Mouse (Mus musculus) midbrain, embryonic 11.5 days (tissue): ENCODE measurements at regions not wholly inside any gene's neighbourhood (a gene's known extent, or its start where the extent isn't known, plus 50 kb on each side); places are given as distances from the start of the nearest gene placed in this dataset.

Source experiments
- ATAC-seq: fragments of 200-750 bp; cut with Nextera tagmentation; 2 replicates; pipeline ENCODE4 v1.8.0; 2017; ENCODE audit warnings: moderate TSS enrichment, moderate library complexity; ENCODE audit not compliant: low FRiP score
- DNase-seq: peaks from one replicate; pipeline ENCODE4 v3.0.0; 2015; ENCODE audit warnings: low spot score; ENCODE audit errors: missing footprints
- H3K27ac ChIP-seq: fragments of 300-500 bp; sonication (generic); 2 replicates; pipeline ENCODE4 v1.5.1; 2014; ENCODE audit warnings: low read depth, low read length
- H3K27me3 ChIP-seq: fragments of 300-500 bp; sonication (generic); 2 replicates; pipeline ENCODE4 v1.6.1; 2014; ENCODE audit warnings: mild to moderate bottlenecking, low read length, moderate library complexity, mixed read lengths; ENCODE audit not compliant: control insufficient read depth, insufficient read depth
- H3K36me3 ChIP-seq: fragments of 300-500 bp; sonication (generic); 2 replicates; pipeline ENCODE4 v1.6.1; 2014; ENCODE audit warnings: mild to moderate bottlenecking, low read length, moderate library complexity, mixed read lengths; ENCODE audit not compliant: control insufficient read depth, insufficient read depth
- H3K4me1 ChIP-seq: fragments of 300-500 bp; sonication (generic); 2 replicates; pipeline ENCODE4 v1.6.1; 2014; ENCODE audit warnings: low read length; ENCODE audit not compliant: control insufficient read depth, insufficient read depth
- H3K4me2 ChIP-seq: fragments of 300-500 bp; sonication (generic); 2 replicates; pipeline ENCODE4 v1.6.1; 2014; ENCODE audit warnings: mild to moderate bottlenecking, moderate library complexity
- H3K4me3 ChIP-seq: fragments of 300-500 bp; sonication (generic); 2 replicates; pipeline ENCODE4 v1.5.1; 2014; ENCODE audit warnings: low read depth, low read length
- H3K9ac ChIP-seq: fragments of 300-500 bp; sonication (generic); 2 replicates; pipeline ENCODE4 v1.6.1; 2014; ENCODE audit warnings: low read length
- H3K9me3 ChIP-seq: fragments of 300-500 bp; sonication (generic); 2 replicates; pipeline ENCODE4 v1.6.1; 2016; ENCODE audit warnings: low read length; ENCODE audit not compliant: control insufficient read depth
- WGBS: fragments of 180-500 bp; shearing (Covaris S2); extraction: QIAGEN DNeasy Blood & Tissue Kit; methylation state at CpG from one replicate; pipeline ENCODE4 v1.1.7; 2014; 5-methylcytosine and 5-hydroxymethylcytosine counted together

DNA sequence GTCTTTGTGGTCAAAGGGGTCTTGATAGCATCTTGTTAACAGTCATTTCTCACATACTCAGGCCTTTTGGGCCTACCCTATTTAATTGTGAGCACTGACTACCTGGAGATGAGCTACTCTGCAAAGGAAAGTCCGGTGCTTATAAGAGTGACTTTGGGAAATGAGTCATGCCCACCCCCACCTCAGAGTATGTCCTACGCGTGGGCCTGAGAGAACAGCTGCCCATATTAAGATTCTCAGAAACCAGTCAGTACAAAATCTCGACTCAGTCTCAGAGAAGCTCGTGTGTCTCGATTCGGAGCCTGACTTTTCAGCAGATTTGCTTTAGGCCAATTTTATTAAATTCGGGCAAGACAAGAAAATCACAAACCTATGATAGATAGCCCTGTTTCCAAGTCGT, 301.1 kb downstream of the Xpnpep1 start:
- Histone ChIP-seq H3K4me2 (no peak overlapping the region), H3K4me3 (no peak overlapping the region), H3K27me3 (no peaks in the 10 kb centered on the region), H3K4me1 (no peaks in the 10 kb centered on the region), H3K27ac (no peak overlapping the region), H3K9ac (no peak overlapping the region), H3K36me3 (no peaks in the 10 kb centered on the region), H3K9me3 (no peaks in the 10 kb centered on the region)
- ATAC-seq (no peak), DNase-seq (no peak)
- WGBS, result 91% methylated on average over 9 of the region's 9 CpGs

DNA sequence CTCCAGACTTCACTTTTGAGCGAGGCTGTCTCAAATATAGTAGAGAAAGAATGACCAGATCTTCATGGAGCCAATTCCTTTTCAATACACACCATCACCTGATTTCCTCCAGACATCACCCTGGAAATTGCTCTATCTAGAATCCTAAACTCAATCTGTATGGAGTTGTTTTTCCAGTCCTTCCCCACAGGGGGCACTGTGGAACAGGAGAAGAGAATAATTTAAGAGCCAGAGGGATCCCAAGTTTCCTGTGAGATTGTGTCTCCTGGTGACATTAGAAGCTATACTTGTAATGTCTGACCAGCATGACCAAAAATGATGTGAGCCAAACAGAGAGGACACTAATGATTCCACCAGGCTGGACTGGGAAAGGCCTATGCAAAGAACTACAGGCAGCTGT, 318.2 kb downstream of the Xpnpep1 start:
- ATAC-seq (no peak), DNase-seq (no peak)
- H3K9me3 ChIP-seq, result no peaks in the 10 kb centered on the region
- H3K9ac ChIP-seq, result no peak overlapping the region
- WGBS, result 31% methylated on average over 1 of the region's 1 CpGs
- no peaks in the 10 kb centered on the region for H3K36me3 ChIP-seq
- H3K4me1 ChIP-seq, result no peaks in the 10 kb centered on the region
- no peak overlapping the region for H3K4me2 ChIP-seq
- no peaks in the 10 kb centered on the region for H3K27me3 ChIP-seq
- H3K27ac ChIP-seq, result no peak overlapping the region
- H3K4me3 ChIP-seq, result no peak overlapping the region

DNA sequence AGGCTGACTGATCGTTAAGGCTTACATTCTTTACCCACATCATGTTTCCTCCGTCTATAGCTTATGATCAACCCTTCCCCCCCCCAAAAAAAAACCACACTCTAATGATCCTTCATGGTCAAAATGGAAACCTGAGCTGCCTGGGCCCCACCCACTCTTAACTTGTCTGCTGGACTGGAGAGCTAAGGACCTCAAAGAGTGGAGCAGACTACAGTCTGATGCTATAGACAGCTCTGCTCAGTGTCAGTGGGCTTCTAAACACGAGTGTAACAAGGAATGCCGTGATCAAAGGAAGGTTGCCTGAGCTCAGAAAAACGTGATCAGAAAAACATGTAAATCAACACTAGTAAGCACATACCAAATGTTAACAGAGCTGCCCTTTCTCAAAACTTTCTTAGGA, 324.7 kb downstream of the Xpnpep1 start:
- Histone ChIP-seq H3K9ac (no peak overlapping the region), H3K4me2 (no peak overlapping the region), H3K36me3 (no peaks in the 10 kb centered on the region), H3K27me3 (no peaks in the 10 kb centered on the region), H3K9me3 (no peaks in the 10 kb centered on the region), H3K4me1 (no peaks in the 10 kb centered on the region), H3K27ac (no peak overlapping the region), H3K4me3 (no peak overlapping the region)
- no peak for DNase-seq
- WGBS, result 84% methylated on average over 5 of the region's 5 CpGs
- no peak for ATAC-seq

DNA sequence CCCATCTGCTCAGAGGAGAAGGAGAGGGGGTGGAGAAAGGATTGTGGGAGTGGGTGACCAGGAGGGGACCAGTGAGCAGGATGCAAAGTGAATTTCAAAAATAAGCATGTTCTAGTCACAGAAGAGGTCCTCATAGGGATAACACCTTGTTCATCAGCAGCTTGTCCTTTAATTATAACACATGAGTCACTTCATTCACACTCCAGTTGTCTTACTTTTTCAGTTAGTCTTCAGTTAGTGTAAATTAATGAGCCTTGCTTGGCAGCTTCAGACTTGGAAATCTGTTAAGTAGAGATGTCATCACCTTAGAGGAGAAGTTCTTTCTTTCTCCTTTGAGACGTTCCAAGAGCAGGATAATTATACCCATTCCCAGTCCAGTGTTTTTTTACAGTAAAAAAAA, 332.3 kb downstream of the Xpnpep1 start:
- Histone ChIP-seq H3K4me3 (no peak overlapping the region), H3K27me3 (no peaks in the 10 kb centered on the region), H3K36me3 (no peaks in the 10 kb centered on the region), H3K4me1 (no peaks in the 10 kb centered on the region), H3K9ac (no peak overlapping the region), H3K4me2 (no peak overlapping the region), H3K9me3 (no peaks in the 10 kb centered on the region), H3K27ac (no peak overlapping the region)
- ATAC-seq (no peak), DNase-seq (no peak)
- 83% methylated on average over 1 of the region's 1 CpGs for WGBS

DNA sequence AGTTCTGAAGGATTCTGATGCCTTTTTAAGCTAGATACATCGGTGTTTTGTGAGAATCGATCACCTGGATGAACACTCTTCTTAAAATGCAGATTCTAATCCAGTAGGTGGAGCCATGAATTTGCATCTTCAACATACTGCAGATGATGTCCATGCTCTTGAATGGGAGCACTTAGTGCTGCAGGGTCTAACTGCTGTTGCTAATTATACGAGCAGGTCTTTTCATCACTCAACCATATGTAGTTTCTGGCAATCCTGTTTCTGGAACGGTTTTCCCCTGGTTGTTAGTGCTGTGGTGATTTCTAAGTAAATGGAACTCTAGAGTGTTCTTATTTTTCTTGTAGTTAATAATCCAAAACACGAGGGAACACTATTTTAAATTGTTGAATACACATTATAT, 379.0 kb downstream of the Xpnpep1 start:
- Histone ChIP-seq H3K4me3 (no peak overlapping the region), H3K36me3 (no peaks in the 10 kb centered on the region), H3K4me1 (no peaks in the 10 kb centered on the region), H3K9me3 (no peaks in the 10 kb centered on the region), H3K27ac (no peak overlapping the region), H3K27me3 (no peaks in the 10 kb centered on the region), H3K9ac (no peak overlapping the region), H3K4me2 (no peak overlapping the region)
- ATAC-seq, result no peak
- DNase-seq, result no peak
- 89% methylated on average over 5 of the region's 5 CpGs for WGBS

GRCm38 (mm10) chr19:52647066-52648046, 383.3 kb downstream of the Ins1 start:
- WGBS, result 65% methylated on average over 17 of the region's 17 CpGs
- no peaks in the 10 kb centered on the region for H3K27me3 ChIP-seq
- no peak overlapping the region for H3K4me2 ChIP-seq
- no peak overlapping the region for H3K4me3 ChIP-seq
- DNase-seq (peak; percentile 87), ATAC-seq (peak; percentile 83)
- no peak overlapping the region; the same call in 1 of the 2 replicates for H3K27ac ChIP-seq
- H3K9ac ChIP-seq, result no peak overlapping the region
- H3K36me3 ChIP-seq, result no peaks in the 10 kb centered on the region
- H3K9me3 ChIP-seq, result no peaks in the 10 kb centered on the region
- H3K4me1 ChIP-seq, result no peaks in the 10 kb centered on the region

DNA sequence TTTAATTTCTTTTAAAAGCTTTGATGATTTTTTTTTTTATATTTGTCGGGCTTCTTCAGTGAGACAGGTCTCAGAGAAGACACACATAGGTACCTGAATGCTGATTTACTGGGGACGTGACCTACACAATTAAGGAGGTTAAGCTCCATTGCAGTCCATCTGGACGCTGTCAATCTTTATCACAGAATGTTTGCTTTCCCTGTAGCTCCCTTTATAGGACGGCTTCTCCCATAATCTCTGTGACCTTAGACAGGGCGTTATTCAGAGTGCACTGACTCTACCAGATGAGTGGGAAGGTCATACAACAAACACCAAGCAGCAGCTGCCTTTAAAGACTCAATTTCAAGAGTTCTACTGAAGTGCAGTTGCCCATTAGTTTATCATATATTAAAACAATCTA, 376.1 kb downstream of the Ins1 start:
- H3K4me3 ChIP-seq, result no peak overlapping the region
- H3K4me2 ChIP-seq, result no peak overlapping the region
- ATAC-seq (peak; percentile 73; the same call in 1 of the 2 replicates), DNase-seq (no peak)
- H3K27me3 ChIP-seq, result no peaks in the 10 kb centered on the region
- no peak overlapping the region for H3K27ac ChIP-seq
- 41% methylated on average over 5 of the region's 5 CpGs for WGBS
- no peaks in the 10 kb centered on the region for H3K36me3 ChIP-seq
- H3K9ac ChIP-seq, result no peak overlapping the region
- H3K9me3 ChIP-seq, result no peaks in the 10 kb centered on the region
- no peaks in the 10 kb centered on the region for H3K4me1 ChIP-seq

DNA sequence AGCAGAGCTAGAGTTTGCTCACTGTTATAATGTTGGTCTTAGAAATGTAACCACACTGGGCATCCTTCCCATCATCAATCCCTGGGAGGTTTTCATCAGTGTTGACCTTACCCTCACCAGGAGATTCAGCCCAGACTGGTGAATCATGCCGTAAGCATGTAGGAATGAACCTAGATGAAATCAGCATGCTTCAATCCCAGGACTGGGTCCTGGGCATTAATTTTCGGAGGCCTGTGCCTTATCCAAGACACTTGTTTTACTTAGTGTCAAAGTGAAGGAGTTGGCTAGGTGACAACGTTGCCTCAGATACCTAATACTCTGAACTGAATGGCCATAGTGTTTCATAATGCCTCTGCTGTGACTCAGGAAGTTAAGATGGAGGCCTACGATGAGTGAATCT, 368.4 kb downstream of the Ins1 start:
- Histone ChIP-seq H3K4me2 (no peak overlapping the region), H3K4me1 (no peaks in the 10 kb centered on the region), H3K9ac (no peak overlapping the region), H3K9me3 (no peaks in the 10 kb centered on the region), H3K27ac (no peak overlapping the region), H3K4me3 (no peak overlapping the region), H3K27me3 (no peaks in the 10 kb centered on the region), H3K36me3 (no peaks in the 10 kb centered on the region)
- no peak for ATAC-seq
- no peak for DNase-seq
- 91% methylated on average over 4 of the region's 4 CpGs for WGBS

DNA sequence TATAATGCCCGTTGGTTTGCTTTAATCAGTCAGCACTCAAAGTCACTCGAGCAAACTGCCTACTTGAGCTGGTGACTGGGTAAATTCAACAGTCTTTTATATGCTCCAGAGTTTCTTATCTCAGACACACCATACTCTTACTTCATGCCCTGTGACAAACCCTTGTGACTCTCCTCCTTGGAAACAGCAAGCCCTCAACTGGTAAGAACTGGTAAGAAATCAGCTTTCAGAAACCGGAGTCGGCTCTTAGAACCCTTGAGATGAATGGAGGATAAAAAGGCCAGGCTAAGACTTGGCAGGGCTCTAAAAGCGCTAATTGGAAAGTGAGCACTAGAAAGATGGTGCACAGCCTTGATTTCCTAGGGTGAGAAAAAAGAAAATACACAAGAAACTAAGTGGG, 360.2 kb downstream of the Ins1 start:
- ATAC-seq, result no peak

More for the DNA sequence above, 360.2 kb downstream of the Ins1 start:
- no peak overlapping the region for H3K4me2 ChIP-seq
- H3K4me3 ChIP-seq, result no peak overlapping the region
- no peaks in the 10 kb centered on the region for H3K4me1 ChIP-seq
- WGBS, result 70% methylated on average over 5 of the region's 5 CpGs
- no peaks in the 10 kb centered on the region for H3K36me3 ChIP-seq
- no peaks in the 10 kb centered on the region for H3K9me3 ChIP-seq
- no peak for DNase-seq
- H3K27ac ChIP-seq, result no peak overlapping the region
- H3K27me3 ChIP-seq, result no peaks in the 10 kb centered on the region
- no peak overlapping the region for H3K9ac ChIP-seq
